Mouse (Mus musculus): Measurements from ENCODE around the gene Gtf2ird2. TPM values are rescaled to one million over a fixed set of nuclear protein-coding genes. Genes with fewer than 3 reads are reported as not detected.
A peak's percentile ranks its signal among the peaks of the same experiment; 100 is the strongest.

The Gtf2ird2 gene
- 0.37 and 0.41 TPM in 2 replicates for polyA plus RNA-seq (2012)

GRCm38 (mm10) chr5:134183880-134184808 is at the start of gene Gtf2ird2:
TSS of gene Gtf2ird2 (plus strand) at chr5:134184019.
- H3K9me3 ChIP-seq (ENCODE audit: control insufficient read depth, low read length): no peaks in the 10 kb centered on the region
- H3K27me3 ChIP-seq (ENCODE audit: control insufficient read depth): no peaks in the 10 kb centered on the region
- peaks cover 32% of the 10 kb centered on the region for H3K4me1 ChIP-seq (ENCODE audit: control insufficient read depth)
- no peaks in the 10 kb centered on the region for H3K36me3 ChIP-seq (ENCODE audit: control insufficient read depth)
- H3K4me3 ChIP-seq (replicated peaks): peak within 1 kb of the TSS; percentile 84
- TF ChIP-seq TAL1 (IDR thresholded peaks at IDR 0.05; ENCODE audit: low read length) (no peak), GATA1 (IDR thresholded peaks at IDR 0.05; ENCODE audit: low read length) (no peak)

- no peak overlapping the region for H3K4me3 ChIP-seq (replicated peaks)
- H3K4me1 ChIP-seq (ENCODE audit: control insufficient read depth): no peaks in the 10 kb centered on the region
- no peaks in the 10 kb centered on the region for H3K27me3 ChIP-seq (ENCODE audit: control insufficient read depth)
- TF ChIP-seq TAL1 (IDR thresholded peaks at IDR 0.05; ENCODE audit: low read length) (no peak), GATA1 (IDR thresholded peaks at IDR 0.05; ENCODE audit: low read length) (no peak)
- no peaks in the 10 kb centered on the region for H3K36me3 ChIP-seq (ENCODE audit: control insufficient read depth)
- 0 out of 2 replicates have a peak, but pooled peaks cover 2% of the 10 kb centered on the region for H3K9me3 ChIP-seq (ENCODE audit: control insufficient read depth, low read length)
These were observed 47.8 kb upstream of the Gtf2ird2 start for GRCm38 (mm10) chr5:134136022-134136421.

GRCm38 (mm10) chr5:134137933-134138332 is 45.9 kb upstream of the Gtf2ird2 start:
- peaks cover 4% of the 10 kb centered on the region; the same call in 1 of the 2 replicates for H3K4me1 ChIP-seq (ENCODE audit: control insufficient read depth)
- no peak for TF ChIP-seq GATA1 (IDR thresholded peaks at IDR 0.05; ENCODE audit: low read length)
- no peak for TF ChIP-seq TAL1 (IDR thresholded peaks at IDR 0.05; ENCODE audit: low read length)
- H3K4me3 ChIP-seq (replicated peaks): no peak overlapping the region

GRCm38 (mm10) chr5:134139429-134139828 is 44.4 kb upstream of the Gtf2ird2 start:
- H3K36me3 ChIP-seq (ENCODE audit: control insufficient read depth): no peaks in the 10 kb centered on the region
- H3K27me3 ChIP-seq (ENCODE audit: control insufficient read depth): no peaks in the 10 kb centered on the region
- no peak overlapping the region for H3K4me3 ChIP-seq (replicated peaks)
- TF ChIP-seq GATA1 (IDR thresholded peaks at IDR 0.05; ENCODE audit: low read length): no peak
- TF ChIP-seq TAL1 (IDR thresholded peaks at IDR 0.05; ENCODE audit: low read length): no peak
- no peaks in the 10 kb centered on the region for H3K9me3 ChIP-seq (ENCODE audit: control insufficient read depth, low read length)
- peaks cover 4% of the 10 kb centered on the region; the same call in 1 of the 2 replicates for H3K4me1 ChIP-seq (ENCODE audit: control insufficient read depth)

More at GRCm38 (mm10) chr5:134137933-134138332, 45.9 kb upstream of the Gtf2ird2 start:
- Histone ChIP-seq H3K9me3 (ENCODE audit: control insufficient read depth, low read length) (0 out of 2 replicates have a peak, but pooled peaks cover 2% of the 10 kb centered on the region), H3K36me3 (ENCODE audit: control insufficient read depth) (no peaks in the 10 kb centered on the region), H3K27me3 (ENCODE audit: control insufficient read depth) (no peaks in the 10 kb centered on the region)

GRCm38 (mm10) chr5:134141236-134141635 is 42.6 kb upstream of the Gtf2ird2 start:
- Histone ChIP-seq H3K4me3 (replicated peaks) (no peak overlapping the region), H3K27me3 (ENCODE audit: control insufficient read depth) (no peaks in the 10 kb centered on the region), H3K9me3 (ENCODE audit: control insufficient read depth, low read length) (peaks cover 7% of the 10 kb centered on the region), H3K36me3 (ENCODE audit: control insufficient read depth) (no peaks in the 10 kb centered on the region), H3K4me1 (ENCODE audit: control insufficient read depth) (peaks cover 4% of the 10 kb centered on the region; the same call in 1 of the 2 replicates)
- TF ChIP-seq TAL1 (IDR thresholded peaks at IDR 0.05; ENCODE audit: low read length) (no peak), GATA1 (IDR thresholded peaks at IDR 0.05; ENCODE audit: low read length) (no peak)

- no peaks in the 10 kb centered on the region for H3K27me3 ChIP-seq (ENCODE audit: control insufficient read depth)
- TF ChIP-seq GATA1 (IDR thresholded peaks at IDR 0.05; ENCODE audit: low read length): no peak
- peaks cover 7% of the 10 kb centered on the region for H3K9me3 ChIP-seq (ENCODE audit: control insufficient read depth, low read length)
- peaks cover 4% of the 10 kb centered on the region; the same call in 1 of the 2 replicates for H3K4me1 ChIP-seq (ENCODE audit: control insufficient read depth)
- peak overlapping the region; percentile 19 for H3K4me3 ChIP-seq (replicated peaks)
- peaks cover 2% of the 10 kb centered on the region for H3K36me3 ChIP-seq (ENCODE audit: control insufficient read depth)
These were observed 41.4 kb upstream of the Gtf2ird2 start for GRCm38 (mm10) chr5:134142381-134142780.

GRCm38 (mm10) chr5:134144986-134145385 is 38.8 kb upstream of the Gtf2ird2 start:
- peaks cover 4% of the 10 kb centered on the region; the same call in 1 of the 2 replicates for H3K4me1 ChIP-seq (ENCODE audit: control insufficient read depth)
- no peaks in the 10 kb centered on the region for H3K27me3 ChIP-seq (ENCODE audit: control insufficient read depth)
- peaks cover 7% of the 10 kb centered on the region for H3K9me3 ChIP-seq (ENCODE audit: control insufficient read depth, low read length)
- H3K4me3 ChIP-seq (replicated peaks): no peak overlapping the region
- peaks cover 26% of the 10 kb centered on the region for H3K36me3 ChIP-seq (ENCODE audit: control insufficient read depth)
- no peak for TF ChIP-seq GATA1 (IDR thresholded peaks at IDR 0.05; ENCODE audit: low read length)
- no peak for TF ChIP-seq TAL1 (IDR thresholded peaks at IDR 0.05; ENCODE audit: low read length)

- TF ChIP-seq GATA1 (IDR thresholded peaks at IDR 0.05; ENCODE audit: low read length): no peak
- no peak for TF ChIP-seq TAL1 (IDR thresholded peaks at IDR 0.05; ENCODE audit: low read length)
- peaks cover 45% of the 10 kb centered on the region for H3K36me3 ChIP-seq (ENCODE audit: control insufficient read depth)
These were observed 36.5 kb upstream of the Gtf2ird2 start for GRCm38 (mm10) chr5:134147194-134147753.

GRCm38 (mm10) chr5:134148153-134148552 is 35.7 kb upstream of the Gtf2ird2 start:
- H3K27me3 ChIP-seq (ENCODE audit: control insufficient read depth): no peaks in the 10 kb centered on the region
- H3K9me3 ChIP-seq (ENCODE audit: control insufficient read depth, low read length): peaks cover 7% of the 10 kb centered on the region
- H3K4me3 ChIP-seq (replicated peaks): no peak overlapping the region
- no peaks in the 10 kb centered on the region for H3K4me1 ChIP-seq (ENCODE audit: control insufficient read depth)
- TF ChIP-seq TAL1 (IDR thresholded peaks at IDR 0.05; ENCODE audit: low read length): no peak
- no peak for TF ChIP-seq GATA1 (IDR thresholded peaks at IDR 0.05; ENCODE audit: low read length)
- H3K36me3 ChIP-seq (ENCODE audit: control insufficient read depth): peaks cover 51% of the 10 kb centered on the region

More at GRCm38 (mm10) chr5:134147194-134147753, 36.5 kb upstream of the Gtf2ird2 start:
- peaks cover 7% of the 10 kb centered on the region for H3K9me3 ChIP-seq (ENCODE audit: control insufficient read depth, low read length)
- H3K4me3 ChIP-seq (replicated peaks): no peak overlapping the region
- peaks cover 4% of the 10 kb centered on the region; the same call in 1 of the 2 replicates for H3K4me1 ChIP-seq (ENCODE audit: control insufficient read depth)
- no peaks in the 10 kb centered on the region for H3K27me3 ChIP-seq (ENCODE audit: control insufficient read depth)
